Mouse (Mus musculus) T-helper 1 cell (primary cell): ENCODE data around the gene Zfpl1.

Source experiments
- in situ Hi-C: fragments of 300-600 bp; cut with MboI, MseI; formaldehyde crosslinking; loops from one replicate; pipeline ENCODE4 v1.15.1; 2025; ENCODE audit warnings: high pct_unique_total_duplicates

Zfpl1 gene

GRCm38 (mm10) chr19:6035966-6036585, 48.7 kb downstream of the Zfpl1 start:
- in situ Hi-C loops, result loop anchor here (5.0 to 10.0 kb wide), 2 partner anchors 96 to 281 kb away; no protein-coding TSS in a partner anchor
